Mouse (Mus musculus) kidney, postnatal 0 days (tissue): ENCODE results near the gene Ifitm2. TPM values are rescaled to one million over a fixed set of nuclear protein-coding genes. Genes with fewer than 3 reads are reported as not detected.

ENCODE experiments used
- ATAC-seq: fragments of 200-750 bp; cut with Nextera tagmentation; replicated peaks from 2 replicates; pipeline ENCODE4 v1.8.0; 2017; ENCODE audit warnings: low read depth, moderate number of reproducible peaks, moderate TSS enrichment, moderate library complexity; ENCODE audit not compliant: low FRiP score
- DNase-seq: peaks from one replicate; pipeline ENCODE4 v3.0.0-alpha.2; 2016; ENCODE audit warnings: low spot score
- H3K27ac ChIP-seq: fragments of 300-500 bp; sonication (generic); 2 replicates; pipeline ENCODE4 v1.5.1; 2014; ENCODE audit warnings: mild to moderate bottlenecking
- H3K27me3 ChIP-seq: fragments of 300-500 bp; sonication (generic); 2 replicates; pipeline ENCODE4 v1.6.1; 2014; ENCODE audit warnings: low read length, mixed read lengths; ENCODE audit not compliant: insufficient read depth
- H3K36me3 ChIP-seq: fragments of 300-500 bp; sonication (generic); 2 replicates; pipeline ENCODE4 v1.6.1; 2014; ENCODE audit warnings: low read length, mixed read lengths; ENCODE audit not compliant: insufficient read depth
- H3K4me1 ChIP-seq: fragments of 300-500 bp; sonication (generic); replicated peaks from 2 replicates; pipeline ENCODE4 v1.6.1; 2014; ENCODE audit warnings: antibody characterized with exemption, low read length, mixed read lengths; ENCODE audit not compliant: insufficient read depth
- H3K4me2 ChIP-seq: fragments of 300-500 bp; sonication (generic); 2 replicates; pipeline ENCODE4 v1.6.1; 2014; ENCODE audit warnings: mild to moderate bottlenecking, low read length, moderate library complexity, mixed read lengths
- H3K4me3 ChIP-seq: fragments of 300-500 bp; sonication (generic); replicated peaks from 2 replicates; pipeline ENCODE4 v1.5.1; 2014; ENCODE audit warnings: low read depth, low read length
- H3K9ac ChIP-seq: fragments of 300-500 bp; sonication (generic); 2 replicates; pipeline ENCODE4 v1.6.1; 2014; ENCODE audit warnings: low read depth, low read length
- H3K9me3 ChIP-seq: fragments of 300-500 bp; sonication (generic); replicated peaks from 2 replicates; pipeline ENCODE4 v1.6.1; 2016; ENCODE audit warnings: low read length, inconsistent platforms, mixed read lengths
- CTCF ChIP-seq: IDR thresholded peaks from 2 replicates; pipeline ENCODE4 v1.5.1; 2016; ENCODE audit warnings: antibody characterized with exemption, low read depth, mild to moderate bottlenecking, moderate library complexity
- WGBS: fragments of 180-500 bp; shearing (Covaris S2); extraction: QIAGEN DNeasy Blood & Tissue Kit; methylation state at CpG from one replicate; pipeline ENCODE4 v1.1.7; 2014; 5-methylcytosine and 5-hydroxymethylcytosine counted together
- polyA plus RNA-seq: library from polyadenylated mRNA; unstranded; fragments of >200 nt; fragmentation: Nextera tagmentation; extraction: Ambion mirVana; gene quantifications from 2 replicates; pipeline ENCODE4 v1.2.1, GENCODE M21; 2015

Ifitm2 gene
- polyA plus RNA-seq, 1 experiment from 2014 or later: 1,251 TPM

DNA sequence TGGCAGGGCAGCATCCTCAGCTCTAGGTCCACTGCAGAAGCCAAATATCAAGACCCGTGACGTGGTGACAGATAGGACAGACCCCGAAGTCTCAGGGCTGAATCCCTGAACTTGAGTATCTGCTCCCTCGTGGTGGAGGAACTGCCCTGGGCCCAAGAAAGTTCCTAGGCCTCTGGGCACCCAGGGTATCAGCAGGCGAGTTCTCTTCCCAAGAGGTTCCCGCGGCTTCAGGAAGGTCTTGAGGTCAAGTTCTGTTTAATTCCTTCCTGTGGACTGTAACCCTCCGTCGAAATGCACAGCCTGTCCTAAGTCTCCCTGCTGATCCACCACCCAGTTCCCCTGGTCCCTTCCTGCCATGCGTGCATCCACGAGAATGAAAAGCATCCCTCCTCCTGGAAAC, 2.7 kb downstream of the Ifitm2 start:
- no peak overlapping the region for H3K4me3 ChIP-seq

DNA sequence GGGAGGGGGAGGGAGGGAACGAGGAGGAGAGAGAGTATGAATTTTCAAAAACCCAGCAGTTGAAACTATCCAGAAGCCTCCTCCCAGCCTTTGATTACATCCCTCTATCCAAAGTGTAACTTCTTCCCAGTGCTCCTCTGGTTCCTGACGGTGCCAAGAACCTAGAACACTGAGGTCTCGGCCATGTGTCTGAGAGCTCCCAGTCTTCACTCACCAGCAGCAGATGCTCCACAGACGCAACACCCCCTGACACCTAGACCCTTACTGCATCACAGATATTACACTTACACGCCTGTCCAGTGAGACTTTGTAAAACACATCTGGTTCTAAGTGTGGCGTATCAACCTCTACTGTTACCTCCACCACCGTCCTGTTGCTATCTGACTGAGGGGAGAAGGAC, 3.3 kb downstream of the Ifitm2 start:
- Histone ChIP-seq H3K4me3 (no peak overlapping the region), H3K9me3 (no peaks in the 10 kb centered on the region), H3K4me2 (no peak overlapping the region), H3K27me3 (no peaks in the 10 kb centered on the region), H3K36me3 (0 out of 2 replicates have a peak, but pooled peaks cover 9% of the 10 kb centered on the region), H3K9ac (no peak overlapping the region), H3K27ac (no peak overlapping the region), H3K4me1 (peaks cover 32% of the 10 kb centered on the region)
- no peak for TF ChIP-seq CTCF
- DNase-seq (no peak), ATAC-seq (no peak)
- 73% methylated on average over 7 of the region's 7 CpGs for WGBS

More for the DNA sequence above, 2.7 kb downstream of the Ifitm2 start:
- WGBS: 69% methylated on average over 11 of the region's 11 CpGs
- Histone ChIP-seq H3K27me3 (no peaks in the 10 kb centered on the region), H3K36me3 (0 out of 2 replicates have a peak, but pooled peaks cover 5% of the 10 kb centered on the region), H3K27ac (0 out of 2 replicates have a peak overlapping the region, but pooled peaks have one; percentile 19), H3K4me1 (peaks cover 32% of the 10 kb centered on the region), H3K9ac (0 out of 2 replicates have a peak overlapping the region, but pooled peaks have one; percentile 65), H3K4me2 (peak overlapping the region; percentile 64; the same call in 1 of the 2 replicates), H3K9me3 (no peaks in the 10 kb centered on the region)
- TF ChIP-seq CTCF: no peak
- DNase-seq (no peak), ATAC-seq (no peak)

DNA sequence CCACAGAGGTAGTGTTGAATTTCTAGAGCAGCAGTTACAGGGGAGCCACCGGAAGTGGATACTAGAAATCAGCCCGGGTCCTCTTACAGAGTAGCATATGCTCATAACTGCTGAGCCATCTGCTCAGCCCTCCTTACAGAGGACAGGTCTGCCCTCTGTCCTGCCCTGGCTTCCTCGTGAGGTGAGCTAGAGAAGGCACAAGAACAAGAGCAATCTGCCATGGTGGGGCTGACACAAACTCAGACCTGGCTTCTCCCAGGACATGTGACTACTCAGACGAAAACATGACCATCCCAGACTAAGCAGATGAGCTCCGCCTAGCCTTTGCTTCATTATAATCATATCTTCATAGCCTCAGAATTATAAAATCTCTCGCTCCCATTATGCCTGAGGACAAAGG, 4.0 kb downstream of the Ifitm2 start:
- no peak overlapping the region for H3K4me3 ChIP-seq
- no peak for TF ChIP-seq CTCF
- H3K9me3 ChIP-seq: no peaks in the 10 kb centered on the region
- H3K4me2 ChIP-seq: no peak overlapping the region
- no peak overlapping the region for H3K9ac ChIP-seq
- 54% methylated on average over 6 of the region's 6 CpGs for WGBS
- DNase-seq (no peak), ATAC-seq (no peak)
- H3K36me3 ChIP-seq: 0 out of 2 replicates have a peak, but pooled peaks cover 12% of the 10 kb centered on the region
- no peaks in the 10 kb centered on the region for H3K27me3 ChIP-seq
- no peak overlapping the region for H3K27ac ChIP-seq
- peaks cover 32% of the 10 kb centered on the region for H3K4me1 ChIP-seq

DNA sequence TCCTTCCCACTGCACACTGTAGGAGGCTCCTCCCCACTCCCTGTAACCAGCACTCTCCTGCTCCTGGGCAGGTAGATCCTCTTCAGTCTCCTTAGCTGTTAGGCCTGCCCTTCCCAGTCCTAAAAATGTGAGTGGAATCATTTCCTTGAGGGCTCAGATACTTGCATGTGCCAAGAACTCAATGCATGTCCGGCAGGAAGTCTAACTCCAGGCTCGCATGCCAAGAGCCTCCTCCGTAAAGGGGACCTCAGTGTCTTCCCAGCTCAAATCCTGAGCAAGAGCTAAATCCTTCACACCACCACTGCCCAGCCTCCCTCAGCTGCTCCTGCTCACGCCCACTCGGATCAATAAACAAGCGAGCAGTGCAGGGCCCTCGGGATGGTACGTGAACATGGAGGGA, 4.7 kb downstream of the Ifitm2 start:
- H3K9ac ChIP-seq: no peak overlapping the region
- WGBS: 15% methylated on average over 8 of the region's 8 CpGs
- TF ChIP-seq CTCF: no peak

DNA sequence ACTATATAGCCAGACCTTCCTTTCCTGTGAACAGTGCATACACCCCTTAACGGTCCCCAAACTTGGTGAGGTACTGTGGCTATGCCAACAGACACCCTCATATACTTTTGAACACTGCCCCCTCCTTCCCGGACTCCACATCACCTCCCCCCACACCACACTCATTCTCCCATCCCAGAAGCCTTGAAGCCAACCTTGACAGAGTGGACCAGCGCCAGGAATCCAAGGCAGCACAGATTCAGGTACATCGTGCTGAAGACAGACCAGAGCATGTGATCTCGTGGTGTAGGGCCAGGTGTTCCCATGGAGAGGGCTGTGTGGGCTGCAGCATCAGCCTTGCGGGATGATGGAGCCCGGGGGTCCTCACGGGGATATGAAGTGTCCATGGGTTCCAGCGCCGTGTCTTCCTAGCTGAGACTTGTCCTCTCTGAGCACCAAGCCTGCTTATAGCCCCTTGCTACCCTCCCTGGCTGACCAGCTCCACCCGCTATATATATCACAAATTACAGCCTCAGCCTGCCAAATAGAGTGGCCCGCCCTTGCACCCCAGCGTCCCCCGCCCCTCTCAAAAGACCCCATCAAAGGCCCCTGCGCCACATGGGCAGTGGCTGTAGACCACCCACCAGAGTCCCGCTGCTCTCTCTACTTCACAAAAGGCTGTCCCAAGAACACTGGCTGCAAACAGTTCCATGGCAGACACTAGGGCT, 5.8 kb downstream of the Ifitm2 start, which contains the start of gene Ifitm5:
Gene Ifitm5, minus strand, starts transcription at position 468 of the 707 bp plus-strand sequence.
- H3K27ac ChIP-seq: peak within 1 kb of the TSS; percentile 52
- DNase-seq (no peak), ATAC-seq (no peak)
- no peaks in the 10 kb centered on the region for H3K9me3 ChIP-seq
- H3K4me1 ChIP-seq: peaks cover 26% of the 10 kb centered on the region
- 0 out of 2 replicates have a peak, but pooled peaks cover 18% of the 10 kb centered on the region for H3K36me3 ChIP-seq
- no peak for TF ChIP-seq CTCF
- no peaks in the 10 kb centered on the region for H3K27me3 ChIP-seq
- H3K9ac ChIP-seq: 0 out of 2 replicates have a peak within 1 kb of the TSS, but pooled peaks have one; percentile 5
- H3K4me3 ChIP-seq: no peak within 1 kb of the TSS
- no peak within 1 kb of the TSS; the same call in 1 of the 2 replicates for H3K4me2 ChIP-seq
- WGBS: 58% methylated on average over 16 of the region's 16 CpGs

More for the DNA sequence above, 4.7 kb downstream of the Ifitm2 start:
- Histone ChIP-seq H3K27me3 (no peaks in the 10 kb centered on the region), H3K9me3 (no peaks in the 10 kb centered on the region), H3K27ac (peak overlapping the region; percentile 52), H3K4me1 (peaks cover 26% of the 10 kb centered on the region), H3K36me3 (0 out of 2 replicates have a peak, but pooled peaks cover 17% of the 10 kb centered on the region), H3K4me3 (no peak overlapping the region), H3K4me2 (no peak overlapping the region; the same call in 1 of the 2 replicates)
- DNase-seq (peak; percentile 46), ATAC-seq (no peak)

DNA sequence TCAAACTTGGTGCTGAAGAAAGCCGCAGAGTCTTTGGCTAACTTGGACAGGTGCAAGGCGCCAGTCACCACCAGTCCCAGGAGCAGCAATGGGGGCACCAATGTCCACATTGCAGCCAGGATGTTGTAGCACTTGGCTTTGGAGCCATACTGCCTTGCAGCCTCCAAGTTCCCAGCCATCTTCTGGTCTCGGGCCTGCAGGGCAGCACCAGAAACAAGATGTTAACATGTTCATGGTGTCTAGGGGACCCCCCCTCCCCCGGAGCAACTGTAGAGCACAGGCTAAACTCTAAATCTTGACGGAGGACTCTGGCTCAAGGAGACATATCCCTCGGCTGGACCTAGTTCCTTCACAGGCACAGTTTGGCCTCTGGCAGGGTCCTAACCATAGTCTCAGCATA, 6.5 kb downstream of the Ifitm2 start:
- DNase-seq (no peak), ATAC-seq (no peak)
- 84% methylated on average over 6 of the region's 6 CpGs for WGBS
- Histone ChIP-seq H3K4me2 (no peak overlapping the region), H3K9ac (no peak overlapping the region), H3K4me3 (no peak overlapping the region), H3K27ac (no peak overlapping the region), H3K36me3 (0 out of 2 replicates have a peak, but pooled peaks cover 21% of the 10 kb centered on the region), H3K4me1 (peaks cover 21% of the 10 kb centered on the region), H3K9me3 (no peaks in the 10 kb centered on the region), H3K27me3 (no peaks in the 10 kb centered on the region)
- no peak for TF ChIP-seq CTCF
